Mouse (Mus musculus): ENCODE measurements around the gene Ppfibp1.

DNA sequence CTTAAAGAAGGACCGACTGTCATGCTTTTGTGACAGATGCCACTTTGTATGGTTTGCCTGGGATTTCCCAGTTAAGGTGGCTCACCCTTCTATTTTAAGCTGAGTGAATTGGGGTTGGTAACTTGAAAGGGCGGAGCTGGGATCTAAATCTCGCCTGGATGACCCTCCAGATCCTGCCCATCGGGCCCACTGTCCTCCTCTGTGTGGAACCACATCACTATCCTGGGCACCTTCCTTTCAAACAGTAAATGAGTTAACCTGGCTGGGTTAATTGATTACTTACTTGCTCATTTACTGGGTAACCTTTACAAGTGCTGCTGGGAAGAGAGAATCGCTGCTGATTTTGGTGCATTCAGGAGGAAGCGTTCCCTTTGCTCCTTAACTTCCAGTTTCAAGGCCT lies 30.1 kb downstream of the Ppfibp1 start:
- TF ChIP-seq CTCF (IDR thresholded peaks at IDR 0.05), result no peak
- no peak for TF ChIP-seq EP300 (IDR thresholded peaks at IDR 0.05)
